Mouse (Mus musculus): ENCODE measurements around the gene Raver1.

Raver1 gene

DNA sequence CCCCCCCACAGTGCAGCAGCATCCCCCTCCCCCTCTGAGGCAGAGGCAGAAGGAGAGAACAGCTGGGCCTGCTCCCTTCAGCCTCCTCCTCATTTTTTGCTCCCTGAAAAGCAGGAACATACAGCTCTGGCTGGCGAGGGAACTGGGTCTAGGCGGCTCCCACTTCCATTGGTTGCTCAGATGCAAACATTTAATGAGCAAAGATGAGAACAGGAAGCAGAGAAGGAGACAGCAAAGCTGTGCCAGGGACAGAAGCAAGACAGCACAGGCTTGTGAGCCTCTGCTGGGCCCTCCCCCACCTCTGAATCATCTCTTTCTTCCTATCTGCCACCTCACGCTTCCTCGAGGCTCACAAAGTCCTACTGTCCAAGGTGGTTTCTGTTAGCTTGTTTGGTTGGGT, 50.5 kb downstream of the Raver1 start:
- no peak for DNase-seq (ENCODE audit: low spot score)

DNA sequence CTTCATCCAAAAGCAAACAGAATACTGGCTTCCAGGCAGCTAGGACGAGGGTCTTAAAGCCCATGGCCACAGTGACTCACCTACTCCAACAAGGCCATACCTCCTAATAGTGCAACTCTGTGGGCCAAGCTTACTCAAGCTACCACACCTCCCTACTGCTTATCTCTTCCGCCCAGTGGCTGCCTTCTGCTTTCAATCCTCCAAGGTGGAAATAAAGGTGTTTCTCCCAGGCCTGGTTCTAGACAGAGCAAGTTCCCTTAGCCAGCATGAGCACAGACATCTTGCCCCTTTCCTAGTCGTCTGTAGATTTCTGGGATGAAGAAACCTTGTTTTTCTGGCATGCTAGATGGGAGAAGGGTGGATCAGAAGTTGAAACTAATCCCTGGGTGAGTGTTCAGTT, 52.0 kb downstream of the Raver1 start:
- DNase-seq (ENCODE audit: low spot score): no peak

DNA sequence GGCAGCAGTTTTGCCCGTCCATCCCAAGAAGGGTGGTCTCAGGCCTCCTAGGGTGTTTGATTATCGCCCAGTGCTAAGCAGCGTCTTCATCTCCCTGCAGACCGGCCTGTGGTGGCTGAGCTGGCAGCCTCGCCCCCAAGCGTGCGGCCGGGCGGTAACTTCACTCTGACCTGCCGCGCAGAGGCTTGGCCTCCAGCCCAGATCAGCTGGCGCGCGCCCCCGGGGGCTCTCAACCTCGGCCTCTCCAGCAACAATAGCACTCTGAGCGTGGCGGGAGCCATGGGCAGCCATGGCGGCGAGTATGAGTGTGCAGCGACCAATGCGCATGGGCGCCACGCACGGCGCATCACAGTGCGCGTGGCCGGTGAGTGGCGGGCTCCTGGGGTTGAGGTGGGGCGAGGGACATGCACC, 54.3 kb downstream of the Raver1 start:
- DNase-seq (ENCODE audit: low spot score): no peak

DNA sequence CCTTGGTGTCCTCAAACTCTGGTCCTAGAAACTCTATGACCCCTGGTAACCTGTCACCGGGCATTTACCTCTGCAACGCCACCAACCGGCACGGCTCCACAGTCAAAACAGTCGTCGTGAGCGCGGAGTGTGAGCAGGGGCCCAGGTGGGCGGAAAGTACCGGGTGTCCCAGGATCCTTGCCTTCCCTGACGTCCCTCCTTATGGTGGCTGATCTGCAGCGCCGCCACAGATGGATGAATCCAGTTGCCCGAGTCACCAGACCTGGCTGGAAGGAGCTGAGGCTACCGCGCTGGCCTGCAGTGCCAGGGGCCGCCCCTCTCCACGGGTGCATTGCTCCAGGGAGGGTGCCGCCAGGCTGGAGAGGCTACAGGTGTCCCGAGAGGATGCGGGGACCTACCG, 55.1 kb downstream of the Raver1 start:
- DNase-seq (ENCODE audit: low spot score): no peak

DNA sequence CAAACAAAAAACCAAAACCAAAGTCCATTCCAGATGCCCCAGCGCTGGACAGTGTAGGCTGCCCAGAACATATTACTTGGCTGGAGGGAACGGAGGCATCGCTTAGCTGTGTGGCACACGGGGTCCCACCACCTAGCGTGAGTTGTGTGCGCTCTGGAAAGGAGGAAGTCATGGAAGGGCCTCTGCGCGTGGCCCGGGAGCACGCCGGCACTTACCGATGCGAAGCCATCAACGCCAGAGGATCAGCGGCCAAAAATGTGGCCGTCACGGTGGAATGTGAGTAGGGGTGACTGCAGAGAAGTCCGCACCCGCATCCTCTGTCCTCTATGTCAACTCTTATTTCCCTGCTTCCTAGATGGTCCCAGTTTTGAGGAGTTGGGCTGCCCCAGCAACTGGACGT, 55.6 kb downstream of the Raver1 start:
- DNase-seq (ENCODE audit: low spot score): no peak

DNA sequence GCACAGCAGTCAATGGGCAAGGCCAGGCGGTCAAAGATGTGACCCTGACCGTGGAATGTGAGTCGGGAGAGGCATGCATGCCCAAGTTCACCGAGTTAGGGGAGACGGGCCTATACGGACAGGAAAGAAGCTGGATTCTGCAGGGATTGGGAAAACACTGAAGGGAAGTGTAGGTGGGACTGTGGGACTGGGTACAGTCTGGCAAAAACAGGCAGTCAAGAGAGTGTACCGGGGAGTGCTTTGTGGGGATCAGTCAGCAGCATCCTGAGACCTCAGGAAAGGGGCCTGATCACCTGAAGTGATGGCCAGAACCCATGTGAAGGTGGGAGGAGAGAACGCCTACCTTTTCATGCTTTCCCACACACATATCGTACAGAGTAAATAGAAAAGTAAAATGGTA, 56.2 kb downstream of the Raver1 start:
- no peak for DNase-seq (ENCODE audit: low spot score)

DNA sequence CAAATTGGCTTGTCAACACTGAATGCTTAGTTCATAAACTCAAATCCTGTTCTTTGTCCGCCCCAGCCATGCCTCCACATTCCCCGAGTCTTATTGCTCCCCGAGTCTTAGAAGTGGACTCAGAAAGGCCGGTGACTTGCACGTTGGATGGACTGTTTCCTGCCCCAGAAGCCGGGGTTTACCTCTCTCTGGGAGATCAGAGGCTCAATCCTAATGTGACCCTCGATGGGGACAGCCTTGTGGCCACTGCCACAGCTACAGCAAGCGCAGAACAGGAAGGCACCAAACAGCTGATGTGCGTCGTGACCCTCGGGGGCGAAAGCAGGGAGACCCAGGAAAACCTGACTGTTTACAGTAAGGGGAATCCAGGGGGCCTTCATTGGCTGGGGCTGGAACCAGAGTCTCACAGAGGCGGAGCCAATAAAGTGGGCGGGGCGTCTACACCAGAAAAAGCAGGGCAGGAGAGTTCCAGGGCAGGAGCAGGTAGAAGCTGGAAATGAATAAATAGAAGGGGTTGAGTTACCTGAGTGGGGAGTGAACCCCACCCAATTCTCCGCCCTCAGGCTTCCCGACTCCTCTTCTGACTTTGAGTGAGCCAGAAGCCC, 57.2 kb downstream of the Raver1 start:
- no peak for DNase-seq (ENCODE audit: low spot score)

DNA sequence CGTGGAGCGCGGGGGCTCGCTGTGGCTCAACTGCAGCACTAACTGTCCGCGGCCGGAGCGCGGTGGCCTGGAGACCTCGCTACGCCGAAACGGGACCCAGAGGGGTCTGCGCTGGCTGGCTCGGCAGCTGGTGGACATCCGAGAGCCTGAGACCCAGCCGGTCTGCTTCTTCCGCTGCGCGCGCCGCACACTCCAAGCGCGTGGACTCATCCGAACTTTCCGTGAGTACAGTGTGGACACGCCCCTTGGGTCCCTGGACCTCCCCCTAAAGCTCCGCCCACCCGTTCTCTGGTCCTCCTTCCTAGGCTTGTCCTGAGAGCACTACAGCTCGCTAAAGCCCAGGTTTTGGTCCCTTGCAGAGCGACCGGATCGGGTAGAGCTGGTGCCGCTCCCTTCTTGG, 58.7 kb downstream of the Raver1 start:
- DNase-seq (ENCODE audit: low spot score): peak; percentile 89

DNA sequence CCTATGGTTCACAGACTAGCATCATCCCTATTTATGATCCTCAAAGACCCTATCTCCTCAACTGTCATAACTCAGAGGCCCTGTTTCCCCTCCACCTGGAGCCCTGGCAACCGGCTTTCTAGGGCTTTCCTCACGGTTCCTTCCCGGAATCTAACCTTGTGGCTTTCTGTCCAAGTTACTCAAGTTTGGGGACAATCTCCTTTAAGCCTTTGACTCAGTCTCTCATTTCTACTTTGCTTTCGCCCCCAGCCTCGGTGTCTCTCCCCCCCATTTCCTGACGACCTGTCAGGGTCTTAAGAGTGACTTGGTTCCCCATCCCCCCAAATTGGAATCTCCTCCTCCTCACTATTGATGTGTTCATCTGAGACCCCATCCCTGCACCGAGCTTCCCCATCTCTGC, 59.3 kb downstream of the Raver1 start:
- DNase-seq (ENCODE audit: low spot score): no peak

DNA sequence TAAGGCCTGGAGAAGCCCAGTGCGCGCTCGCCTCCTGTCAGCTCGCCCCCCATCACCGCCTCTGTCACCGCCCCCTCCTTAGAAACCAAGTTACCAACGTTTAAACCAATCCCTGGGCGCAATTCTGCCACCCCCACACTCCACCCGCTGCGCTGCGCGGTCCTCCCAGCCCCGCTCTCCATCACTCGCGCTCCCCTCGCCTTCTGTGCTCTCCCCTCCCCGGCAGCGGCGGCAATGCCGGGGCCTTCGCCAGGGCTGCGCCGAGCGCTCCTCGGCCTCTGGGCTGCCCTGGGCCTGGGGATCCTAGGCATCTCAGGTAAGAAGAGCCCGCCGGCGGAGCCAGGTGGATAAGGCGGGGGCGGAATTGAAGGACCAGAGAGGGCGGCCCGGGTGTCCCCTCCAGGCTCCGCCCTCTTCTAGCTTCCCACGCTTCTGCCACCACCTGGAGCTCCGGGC, 59.9 kb downstream of the Raver1 start, which contains the start of gene Icam5:
Gene Icam5, plus strand, starts transcription at position 178 of the 456 bp plus-strand sequence.
- no peak for DNase-seq (ENCODE audit: low spot score)

DNA sequence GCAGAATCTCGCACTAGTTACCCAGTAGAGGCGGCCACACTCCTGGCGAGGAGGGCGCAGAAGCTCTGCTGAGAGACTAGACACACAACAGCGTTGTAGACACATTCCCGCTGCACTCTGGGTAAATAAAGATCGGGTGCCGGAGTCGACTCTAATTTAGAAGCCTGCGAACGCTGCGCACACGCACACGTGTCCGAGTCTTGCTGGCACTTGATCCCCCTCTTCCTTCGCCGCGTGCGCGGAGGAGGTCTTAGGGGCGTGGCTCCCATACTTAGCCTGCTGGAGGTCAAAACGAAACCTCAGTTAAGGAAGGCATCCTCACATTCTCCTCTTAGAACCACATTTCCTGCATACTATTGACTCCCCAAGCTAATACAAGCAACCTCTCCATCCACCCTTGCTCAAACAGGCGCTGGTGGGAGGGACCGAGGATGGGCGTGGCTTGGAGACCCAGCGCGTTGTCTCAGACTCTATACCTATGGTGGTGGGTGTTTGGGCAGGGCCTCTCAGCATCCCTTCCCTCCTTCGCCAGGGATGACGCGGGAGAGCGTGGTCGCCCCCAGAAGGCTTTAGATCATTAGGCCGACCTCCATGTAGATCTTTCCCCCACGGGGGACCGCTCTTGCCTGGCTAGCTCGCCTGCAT, 60.4 kb downstream of the Raver1 start:
- peak; percentile 60 for DNase-seq (ENCODE audit: low spot score)

DNA sequence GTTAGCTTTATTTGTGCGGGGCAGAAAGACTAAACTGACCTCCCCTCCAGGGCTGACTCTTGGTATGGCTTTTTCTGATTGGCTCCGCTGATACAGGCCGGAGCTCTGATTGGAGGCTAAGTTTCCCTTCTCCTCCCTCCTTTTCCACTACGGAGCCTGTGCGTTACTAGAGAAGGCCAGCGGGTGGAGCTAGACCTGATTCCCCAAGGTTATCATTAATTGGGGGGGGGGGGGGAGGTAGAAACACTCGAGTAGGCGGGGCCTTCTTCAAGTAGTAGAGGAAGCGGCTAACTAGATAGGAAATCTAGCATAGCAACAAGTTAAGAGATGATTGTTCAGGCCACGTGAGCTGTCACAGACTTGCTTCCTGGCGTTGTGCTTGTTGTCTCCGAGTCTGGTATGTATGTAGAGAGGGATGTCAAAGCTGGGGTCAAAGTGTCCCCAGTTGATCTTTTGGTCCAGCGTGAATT, 61.0 kb downstream of the Raver1 start:
- DNase-seq (ENCODE audit: low spot score): peak; percentile 94

DNA sequence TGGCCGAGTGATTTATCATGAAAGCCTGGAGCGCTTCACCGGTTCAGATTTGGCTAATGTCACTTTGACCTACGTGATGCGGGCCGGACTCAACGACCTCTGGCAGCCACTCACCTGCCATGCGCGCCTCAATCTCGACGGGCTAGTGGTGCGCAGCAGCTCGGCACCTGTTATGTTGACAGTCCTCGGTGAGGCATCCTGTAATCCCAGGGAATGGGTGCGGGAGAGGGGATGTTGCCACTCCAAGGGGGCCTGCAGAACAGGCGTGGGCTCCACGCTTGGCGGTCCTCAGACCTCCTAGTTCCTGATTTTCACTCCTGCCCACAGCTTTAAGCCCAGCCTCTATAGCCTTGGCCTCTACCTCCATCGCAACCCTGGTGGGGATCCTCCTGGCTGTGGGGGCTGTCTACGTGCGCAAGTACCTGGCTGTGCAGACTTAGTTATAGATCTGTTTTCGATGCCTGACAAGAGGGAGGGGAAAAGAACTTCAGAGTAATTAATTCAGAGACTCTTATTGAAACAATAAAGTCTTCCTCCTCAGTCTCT, 61.7 kb downstream of the Raver1 start:
- no peak for DNase-seq (ENCODE audit: low spot score)

DNA sequence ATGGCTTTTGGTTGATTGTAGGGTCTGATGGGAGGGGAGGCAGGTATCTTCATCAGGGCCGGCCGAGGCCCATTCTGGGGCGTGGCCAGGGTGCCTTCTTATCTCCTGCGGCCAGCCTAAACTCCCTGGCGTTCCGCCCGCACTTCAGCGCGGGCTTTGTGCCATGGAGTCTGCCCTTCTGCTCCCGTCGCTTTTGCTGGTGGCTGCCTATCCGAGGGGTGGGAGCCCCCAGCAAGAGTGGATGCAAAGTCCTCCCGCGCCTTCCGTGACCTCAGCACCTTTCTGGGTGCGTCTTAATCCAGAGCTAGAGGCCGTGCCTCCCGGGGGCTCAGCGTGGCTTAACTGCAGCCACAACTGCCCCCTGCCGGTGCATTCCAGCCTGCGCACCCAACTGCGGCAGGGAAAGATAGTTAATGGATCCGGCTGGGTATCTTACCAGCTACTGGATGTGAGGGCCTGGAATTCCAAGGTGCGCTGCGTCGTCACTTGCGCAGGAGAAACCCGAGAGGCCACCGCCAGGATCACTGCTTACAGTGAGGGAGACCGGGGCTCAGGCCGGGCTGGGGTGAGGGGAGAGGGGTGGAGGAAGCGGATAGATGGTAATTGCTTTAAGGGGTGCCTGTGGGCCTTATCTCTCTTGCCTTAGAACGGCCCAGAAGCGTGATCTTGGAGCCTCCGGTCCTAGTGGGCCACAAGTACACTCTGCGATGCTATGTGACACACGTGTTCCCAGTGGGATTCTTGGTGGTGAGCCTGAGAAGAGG, 62.3 kb downstream of the Raver1 start, which contains the start of gene Icam4:
Gene Icam4, plus strand, starts transcription at position 83 of the 764 bp plus-strand sequence.
- DNase-seq (ENCODE audit: low spot score): peak; percentile 90

DNA sequence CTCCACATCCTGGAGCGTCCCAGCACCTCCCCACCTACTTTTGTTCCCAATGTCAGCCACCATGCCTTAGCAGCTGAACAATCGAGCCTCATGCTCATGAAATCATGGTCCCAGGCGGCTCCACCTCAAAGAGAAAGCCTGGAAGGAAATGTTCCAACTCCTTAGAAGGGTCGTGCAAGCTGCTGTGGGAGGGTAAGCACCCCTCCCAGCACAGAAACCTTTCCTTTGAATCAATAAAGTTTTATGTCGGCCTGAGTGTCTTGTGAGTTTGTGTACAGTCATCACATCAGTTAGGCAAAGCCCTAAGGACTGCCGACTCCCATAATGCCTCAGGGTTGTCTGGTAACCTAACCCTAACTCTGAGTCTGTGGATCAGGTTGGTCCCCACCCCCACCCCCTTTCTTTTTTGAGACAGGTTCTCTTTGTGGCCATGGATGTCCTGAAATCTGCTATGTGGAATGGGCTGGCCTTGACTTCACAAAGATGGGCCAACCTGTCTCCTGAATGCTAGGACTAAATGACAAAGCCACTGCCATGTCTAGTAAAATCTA, 63.2 kb downstream of the Raver1 start:
- DNase-seq (ENCODE audit: low spot score): no peak

DNA sequence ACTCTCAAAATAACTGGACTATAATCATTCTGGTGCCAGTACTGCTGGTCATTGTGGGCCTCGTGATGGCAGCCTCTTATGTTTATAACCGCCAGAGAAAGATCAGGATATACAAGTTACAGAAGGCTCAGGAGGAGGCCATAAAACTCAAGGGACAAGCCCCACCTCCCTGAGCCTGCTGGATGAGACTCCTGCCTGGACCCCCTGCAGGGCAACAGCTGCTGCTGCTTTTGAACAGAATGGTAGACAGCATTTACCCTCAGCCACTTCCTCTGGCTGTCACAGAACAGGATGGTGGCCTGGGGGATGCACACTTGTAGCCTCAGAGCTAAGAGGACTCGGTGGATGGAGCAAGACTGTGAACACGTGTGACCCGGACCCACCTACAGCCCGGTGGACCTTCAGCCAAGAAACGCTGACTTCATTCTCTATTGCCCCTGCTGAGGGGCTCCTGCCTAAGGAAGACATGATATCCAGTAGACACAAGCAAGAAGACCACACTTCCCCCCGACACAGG, 64.0 kb downstream of the Raver1 start:
- DNase-seq (ENCODE audit: low spot score): no peak

DNA sequence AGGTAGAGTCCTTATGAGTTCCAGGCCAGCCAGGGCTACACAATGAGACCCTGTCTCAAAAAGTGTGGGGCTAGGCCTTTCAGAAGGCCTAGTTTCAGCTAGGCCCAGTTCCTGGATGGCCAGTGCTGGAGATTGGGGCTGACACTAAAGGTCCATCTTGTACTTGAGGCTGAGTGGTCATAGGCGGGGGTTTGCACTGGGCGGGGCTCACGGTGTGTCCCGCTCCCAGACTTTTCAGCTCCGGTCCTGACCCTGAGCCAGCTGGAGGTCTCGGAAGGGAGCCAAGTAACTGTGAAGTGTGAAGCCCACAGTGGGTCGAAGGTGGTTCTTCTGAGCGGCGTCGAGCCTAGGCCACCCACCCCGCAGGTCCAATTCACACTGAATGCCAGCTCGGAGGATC, 65.0 kb downstream of the Raver1 start:
- no peak for DNase-seq (ENCODE audit: low spot score)

DNA sequence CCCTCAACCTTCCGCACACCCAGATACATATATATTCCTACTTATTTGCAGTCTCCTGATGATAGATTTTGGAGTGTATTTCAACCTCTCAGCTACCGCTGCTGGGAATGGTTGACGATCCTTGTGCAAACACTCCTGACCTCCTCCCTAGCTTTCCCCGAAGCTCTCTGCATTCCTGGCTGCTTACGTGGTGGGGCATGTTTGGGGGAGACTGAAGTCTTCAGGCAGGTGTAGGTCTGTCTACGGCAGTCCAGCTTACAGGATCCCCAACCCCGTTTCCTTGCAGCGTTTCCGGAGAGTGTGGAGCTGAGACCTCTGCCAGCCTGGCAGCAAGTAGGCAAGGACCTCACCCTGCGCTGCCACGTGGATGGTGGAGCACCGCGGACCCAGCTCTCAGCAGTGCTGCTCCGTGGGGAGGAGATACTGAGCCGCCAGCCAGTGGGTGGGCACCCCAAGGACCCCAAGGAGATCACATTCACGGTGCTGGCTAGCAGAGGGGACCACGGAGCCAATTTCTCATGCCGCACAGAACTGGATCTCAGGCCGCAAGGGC, 66.5 kb downstream of the Raver1 start:
- DNase-seq (ENCODE audit: low spot score): no peak

All from embryo, embryonic 10 days (tissue).